Mouse (Mus musculus) E14TG2a.4 (cell line): ENCODE results near the gene 1520401A03Rik.

Experiments
- CTCF ChIP-seq: conservative IDR thresholded peaks from 2 replicates; pipeline ENCODE4 v1.5.1; 2014; ENCODE audit warnings: low read length
- POU5F1 ChIP-seq: IDR thresholded peaks from 2 replicates; pipeline ENCODE4 v1.6.1; 2014; ENCODE audit warnings: low read length, borderline replicate concordance

DNA sequence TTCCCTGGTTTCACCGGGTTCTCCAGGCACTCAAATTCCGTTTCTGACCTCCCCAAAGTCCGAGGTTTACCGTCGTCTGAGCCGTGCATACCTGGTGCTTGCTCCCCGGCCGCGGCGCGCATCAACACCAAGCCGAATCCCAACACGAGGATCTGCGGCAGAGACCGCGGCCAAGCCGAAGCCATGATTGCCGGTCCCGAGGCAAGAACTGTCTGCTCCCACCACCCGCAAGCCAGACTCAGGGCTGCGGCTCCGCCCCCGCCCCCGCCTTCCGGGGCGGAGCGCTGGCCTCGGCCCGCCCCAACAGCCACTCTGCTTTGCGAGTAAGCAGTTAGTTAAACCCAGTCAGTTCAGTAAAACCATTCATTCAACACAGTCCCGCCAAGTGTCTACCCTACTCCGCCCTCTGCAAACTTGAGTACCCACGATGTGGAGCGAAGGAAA, 45.3 kb downstream of the 1520401A03Rik start, which contains the start of gene Tnfrsf12a:
- TF ChIP-seq CTCF = no peak
- TF ChIP-seq POU5F1 = no peak
